In genomic region chr6:101411064-101411463, GRCm38 (mm10) we compare ENCODE assay signal across 13 mouse cellular contexts. TPM values are rescaled to one million over a fixed set of nuclear protein-coding genes. Genes with fewer than 3 reads are reported as not detected.
"Had no signal": no experiment of that assay in that cellular context is flagged by ENCODE, and none has a peak within 500 bp of the region (broad histone marks: within the 10 kb centered on the region; RNA-seq: fewer than 3 reads in every experiment).

No protein-coding gene starts in this region.

- ATAC-seq: intestine, postnatal 0 days; midbrain, embryonic 13.5 days had no signal

- H3K4me3 ChIP-seq: limb, embryonic 13.5 days; midbrain, embryonic 13.5 days; myocyte; neural tube, embryonic 12.5 days had no signal

- H3K27me3 ChIP-seq: limb, embryonic 13.5 days; neural tube, embryonic 12.5 days had no signal

- H3K36me3 ChIP-seq: limb, embryonic 13.5 days; midbrain, embryonic 13.5 days; neural tube, embryonic 12.5 days had no signal

- H3K9ac ChIP-seq: limb, embryonic 13.5 days; liver, embryonic 14.5 days; midbrain, embryonic 13.5 days; neural tube, embryonic 12.5 days had no signal

- H3K9me3 ChIP-seq: limb, embryonic 13.5 days; midbrain, embryonic 13.5 days; neural tube, embryonic 12.5 days had no signal

- H3K4me2 ChIP-seq: limb, embryonic 13.5 days; midbrain, embryonic 13.5 days; neural tube, embryonic 12.5 days had no signal

- H3K27ac ChIP-seq: limb, embryonic 13.5 days; liver, embryonic 14.5 days; midbrain, embryonic 13.5 days; neural tube, embryonic 12.5 days had no signal

- DNase-seq: kidney, adult 9 months; lung, adult 18-20 months; right cerebral cortex, postnatal 4 days; spleen, adult 18-20 months; thymus, adult 18-20 months; thymus, postnatal 14 days had no signal

- H3K4me1 ChIP-seq: limb, embryonic 13.5 days; neural tube, embryonic 12.5 days had no signal

RNA-seq across cellular contexts. Expression of gene Pdzrn3, which starts 33.4 kb away (rescaled TPM):
- total RNA-seq: megakaryocyte-erythroid progenitor cell, adult 5-6 weeks had no signal
